Mouse (Mus musculus) spleen, adult 2 months (tissue): ENCODE data around the gene Zfp692.

Experiments used
- CTCF ChIP-seq: fragments of 200-500 bp; IDR thresholded peaks from 2 replicates; pipeline ENCODE4 v1.5.1; 2011; ENCODE audit warnings: mild to moderate bottlenecking, inconsistent platforms; ENCODE audit not compliant: insufficient read depth, insufficient read length, insufficient replicate concordance; ENCODE audit errors: extremely low read depth
- POLR2A ChIP-seq: fragments of 200-500 bp; IDR thresholded peaks from 2 replicates; pipeline ENCODE4 v1.6.1; 2011; ENCODE audit warnings: low read depth, low read length, inconsistent platforms

GRCm38 (mm10) chr11:58331149-58331495 lies 24.3 kb downstream of the Zfp692 start:
- TF ChIP-seq POLR2A (no peak), CTCF (no peak)
